Mouse (Mus musculus): ENCODE measurements at regions not wholly inside any gene's neighbourhood (a gene's known extent, or its start where the extent isn't known, plus 50 kb on each side); places are given as distances from the start of the nearest gene placed in this dataset.

DNA sequence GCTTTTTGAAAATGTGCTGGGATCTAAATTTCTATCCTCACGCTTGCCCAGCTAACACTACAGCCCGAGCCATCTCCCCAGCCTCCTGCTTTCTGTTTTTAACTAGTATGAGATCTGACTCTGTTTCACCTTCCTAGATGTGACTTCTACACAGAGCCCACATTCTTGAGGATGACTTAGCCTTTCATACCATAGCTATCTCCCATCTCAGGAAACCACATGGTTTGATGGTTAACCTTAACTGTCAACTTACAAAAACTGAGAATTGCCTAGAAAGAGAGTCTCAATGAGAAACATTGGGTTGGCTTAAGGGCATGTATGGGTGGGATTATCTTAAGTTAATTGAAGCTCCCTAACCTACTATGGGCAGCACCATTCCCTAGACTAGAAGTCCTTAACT, 78.4 kb downstream of the Utp18 start:
- TF ChIP-seq CTCF (conservative IDR thresholded peaks at IDR 0.05; ENCODE audit: low read length) (no peak), NANOG (IDR thresholded peaks at IDR 0.05; ENCODE audit: borderline replicate concordance, low read length) (no peak), POU5F1 (IDR thresholded peaks at IDR 0.05; ENCODE audit: borderline replicate concordance, low read length) (no peak)
